Mouse (Mus musculus): Measurements from ENCODE around the gene 1520401A03Rik. TPM values are rescaled to one million over a fixed set of nuclear protein-coding genes. Genes with fewer than 3 reads are reported as not detected.

1520401A03Rik gene
- polyA plus RNA-seq, 1 experiment from 2014 or later = 0.04 TPM

- no peak for DNase-seq (ENCODE audit: low spot score)
- under 1% methylated on average over 45 of the region's 46 CpGs for WGBS
- H3K9ac ChIP-seq (ENCODE audit: low read length) = peak overlapping the region; percentile 44
- no peaks in the 10 kb centered on the region for H3K9me3 ChIP-seq (ENCODE audit: control insufficient read depth, low read length)
- H3K36me3 ChIP-seq (ENCODE audit: control insufficient read depth, insufficient read depth, low read length) = 0 out of 2 replicates have a peak, but pooled peaks cover 18% of the 10 kb centered on the region
- peak overlapping the region; percentile 51 for H3K4me3 ChIP-seq (ENCODE audit: low read depth, low read length)
- peaks cover 31% of the 10 kb centered on the region for H3K4me1 ChIP-seq (replicated peaks; ENCODE audit: control insufficient read depth, insufficient read depth, low read length)
- peak overlapping the region; percentile 83 for H3K4me2 ChIP-seq (ENCODE audit: low read length)
- peaks cover 54% of the 10 kb centered on the region for H3K27me3 ChIP-seq (replicated peaks; ENCODE audit: control insufficient read depth, insufficient read depth, low read length)
- ATAC-seq (replicated peaks; ENCODE audit: low FRiP score, low TSS enrichment, low read depth) = peak; percentile 71
- no peak overlapping the region for H3K27ac ChIP-seq (ENCODE audit: low read depth)
Observed at GRCm38 (mm10) chr17:23740136-23740584, 17.6 kb upstream of the 1520401A03Rik start.

GRCm38 (mm10) chr17:23739202-23740135, 16.9 kb upstream of the 1520401A03Rik start:
- DNase-seq (ENCODE audit: low spot score) = peak; percentile 85
- no peaks in the 10 kb centered on the region for H3K9me3 ChIP-seq (ENCODE audit: control insufficient read depth, low read length)

GRCm38 (mm10) chr17:23738836-23739201, 16.2 kb upstream of the 1520401A03Rik start:
- Histone ChIP-seq H3K4me1 (replicated peaks; ENCODE audit: control insufficient read depth, insufficient read depth, low read length) (peaks cover 18% of the 10 kb centered on the region; the same call in 1 of the 2 replicates), H3K9ac (ENCODE audit: low read length) (0 out of 2 replicates have a peak overlapping the region, but pooled peaks have one; percentile 7), H3K4me2 (ENCODE audit: low read length) (peak overlapping the region; percentile 83), H3K9me3 (ENCODE audit: control insufficient read depth, low read length) (no peaks in the 10 kb centered on the region), H3K4me3 (ENCODE audit: low read depth, low read length) (peak overlapping the region; percentile 51), H3K36me3 (ENCODE audit: control insufficient read depth, insufficient read depth, low read length) (0 out of 2 replicates have a peak, but pooled peaks cover 32% of the 10 kb centered on the region), H3K27ac (ENCODE audit: low read depth) (no peak overlapping the region), H3K27me3 (replicated peaks; ENCODE audit: control insufficient read depth, insufficient read depth, low read length) (peaks cover 40% of the 10 kb centered on the region)
- no peak for DNase-seq (ENCODE audit: low spot score)
- no peak for ATAC-seq (replicated peaks; ENCODE audit: low FRiP score, low TSS enrichment, low read depth)
- 35% methylated on average over 2 of the region's 2 CpGs for WGBS

More at GRCm38 (mm10) chr17:23739202-23740135, 16.9 kb upstream of the 1520401A03Rik start:
- Histone ChIP-seq H3K27me3 (replicated peaks; ENCODE audit: control insufficient read depth, insufficient read depth, low read length) (peaks cover 47% of the 10 kb centered on the region), H3K36me3 (ENCODE audit: control insufficient read depth, insufficient read depth, low read length) (0 out of 2 replicates have a peak, but pooled peaks cover 25% of the 10 kb centered on the region), H3K9ac (ENCODE audit: low read length) (peak overlapping the region; percentile 44), H3K4me1 (replicated peaks; ENCODE audit: control insufficient read depth, insufficient read depth, low read length) (peaks cover 25% of the 10 kb centered on the region; the same call in 1 of the 2 replicates), H3K4me2 (ENCODE audit: low read length) (peak overlapping the region; percentile 83), H3K4me3 (ENCODE audit: low read depth, low read length) (peak overlapping the region; percentile 51), H3K27ac (ENCODE audit: low read depth) (no peak overlapping the region)
- peak; percentile 29; the same call in 1 of the 2 replicates for ATAC-seq (replicated peaks; ENCODE audit: low FRiP score, low TSS enrichment, low read depth)
- WGBS = 2% methylated on average over 47 of the region's 48 CpGs

GRCm38 (mm10) chr17:23737493-23738445, 15.2 kb upstream of the 1520401A03Rik start:
- H3K4me2 ChIP-seq (ENCODE audit: low read length) = no peak overlapping the region
- DNase-seq (ENCODE audit: low spot score) (no peak), ATAC-seq (replicated peaks; ENCODE audit: low FRiP score, low TSS enrichment, low read depth) (no peak)
- no peaks in the 10 kb centered on the region for H3K9me3 ChIP-seq (ENCODE audit: control insufficient read depth, low read length)
- no peak overlapping the region for H3K27ac ChIP-seq (ENCODE audit: low read depth)
- no peak overlapping the region for H3K9ac ChIP-seq (ENCODE audit: low read length)
- H3K4me3 ChIP-seq (ENCODE audit: low read depth, low read length) = no peak overlapping the region
- WGBS = 67% methylated on average over 15 of the region's 15 CpGs
- H3K4me1 ChIP-seq (replicated peaks; ENCODE audit: control insufficient read depth, insufficient read depth, low read length) = peaks cover 17% of the 10 kb centered on the region; the same call in 1 of the 2 replicates
- 0 out of 2 replicates have a peak, but pooled peaks cover 33% of the 10 kb centered on the region for H3K36me3 ChIP-seq (ENCODE audit: control insufficient read depth, insufficient read depth, low read length)
- peaks cover 30% of the 10 kb centered on the region for H3K27me3 ChIP-seq (replicated peaks; ENCODE audit: control insufficient read depth, insufficient read depth, low read length)

GRCm38 (mm10) chr17:23734341-23734740, 11.8 kb upstream of the 1520401A03Rik start:
- Histone ChIP-seq H3K27me3 (replicated peaks; ENCODE audit: control insufficient read depth, insufficient read depth, low read length) (peaks cover 6% of the 10 kb centered on the region; the same call in 1 of the 2 replicates), H3K4me3 (ENCODE audit: low read depth, low read length) (no peak overlapping the region), H3K27ac (ENCODE audit: low read depth) (no peak overlapping the region), H3K9ac (ENCODE audit: low read length) (no peak overlapping the region), H3K4me2 (ENCODE audit: low read length) (no peak overlapping the region), H3K4me1 (replicated peaks; ENCODE audit: control insufficient read depth, insufficient read depth, low read length) (peaks cover 12% of the 10 kb centered on the region; the same call in 1 of the 2 replicates), H3K9me3 (ENCODE audit: control insufficient read depth, low read length) (no peaks in the 10 kb centered on the region), H3K36me3 (ENCODE audit: control insufficient read depth, insufficient read depth, low read length) (0 out of 2 replicates have a peak, but pooled peaks cover 33% of the 10 kb centered on the region)
- no peak for ATAC-seq (replicated peaks; ENCODE audit: low FRiP score, low TSS enrichment, low read depth)
- DNase-seq (ENCODE audit: low spot score) = no peak
- WGBS = 65% methylated on average over 1 of the region's 1 CpGs

- no peaks in the 10 kb centered on the region for H3K9me3 ChIP-seq (ENCODE audit: control insufficient read depth, low read length)
- DNase-seq (ENCODE audit: low spot score) (no peak), ATAC-seq (replicated peaks; ENCODE audit: low FRiP score, low TSS enrichment, low read depth) (no peak)
- 0 out of 2 replicates have a peak, but pooled peaks cover 17% of the 10 kb centered on the region for H3K36me3 ChIP-seq (ENCODE audit: control insufficient read depth, insufficient read depth, low read length)
- WGBS = 67% methylated on average over 1 of the region's 1 CpGs
- H3K9ac ChIP-seq (ENCODE audit: low read length) = no peak overlapping the region
- no peak overlapping the region for H3K4me3 ChIP-seq (ENCODE audit: low read depth, low read length)
- no peak overlapping the region for H3K4me2 ChIP-seq (ENCODE audit: low read length)
- no peak overlapping the region for H3K27ac ChIP-seq (ENCODE audit: low read depth)
- H3K27me3 ChIP-seq (replicated peaks; ENCODE audit: control insufficient read depth, insufficient read depth, low read length) = no peaks in the 10 kb centered on the region
- no peaks in the 10 kb centered on the region; the same call in 1 of the 2 replicates for H3K4me1 ChIP-seq (replicated peaks; ENCODE audit: control insufficient read depth, insufficient read depth, low read length)
Observed at GRCm38 (mm10) chr17:23730441-23730840, 7.9 kb upstream of the 1520401A03Rik start.

- Histone ChIP-seq H3K27ac (ENCODE audit: low read depth) (peak overlapping the region; percentile 84), H3K4me3 (ENCODE audit: low read depth, low read length) (peak overlapping the region; percentile 73), H3K9me3 (ENCODE audit: control insufficient read depth, low read length) (no peaks in the 10 kb centered on the region), H3K4me1 (replicated peaks; ENCODE audit: control insufficient read depth, insufficient read depth, low read length) (no peaks in the 10 kb centered on the region; the same call in 1 of the 2 replicates), H3K36me3 (ENCODE audit: control insufficient read depth, insufficient read depth, low read length) (no peaks in the 10 kb centered on the region), H3K9ac (ENCODE audit: low read length) (peak overlapping the region; percentile 77), H3K4me2 (ENCODE audit: low read length) (peak overlapping the region; percentile 57), H3K27me3 (replicated peaks; ENCODE audit: control insufficient read depth, insufficient read depth, low read length) (no peaks in the 10 kb centered on the region)
- WGBS = 2% methylated on average over 20 of the region's 20 CpGs
- ATAC-seq (replicated peaks; ENCODE audit: low FRiP score, low TSS enrichment, low read depth) = peak; percentile 93
- peak; percentile 84 for DNase-seq (ENCODE audit: low spot score)
Observed at GRCm38 (mm10) chr17:23726758-23727142, 4.2 kb upstream of the 1520401A03Rik start.
